Mouse (Mus musculus) spleen, postnatal 4 days (tissue): Measurements from ENCODE around the gene Ephx4.

ENCODE experiments used
- DNase-seq, 2 experiments: peaks; one replicate each; pipeline ENCODE4 v3.0.0; 2022; ENCODE audit warnings: low spot score in 2 of 2

Gene Ephx4

GRCm38 (mm10) chr5:107434001-107434400 is 31.5 kb downstream of the Ephx4 start:
- DNase-seq, result no peak

- no peak for DNase-seq
Measured at GRCm38 (mm10) chr5:107436185-107436584, 33.6 kb downstream of the Ephx4 start.

- DNase-seq, result no peak
Measured at GRCm38 (mm10) chr5:107436587-107437209, 34.2 kb downstream of the Ephx4 start.

GRCm38 (mm10) chr5:107437464-107438281 is 35.1 kb downstream of the Ephx4 start, which contains the start of gene Btbd8:
TSS of gene Btbd8 (plus strand) at chr5:107437997.
- peak; percentile 95 to 99 for DNase-seq

- DNase-seq, result no peak
Measured at GRCm38 (mm10) chr5:107438353-107438752, 35.8 kb downstream of the Ephx4 start.

- no peak for DNase-seq
Measured at GRCm38 (mm10) chr5:107441881-107442280, 39.3 kb downstream of the Ephx4 start.

- no peak for DNase-seq
Measured at GRCm38 (mm10) chr5:107444251-107444650, 41.7 kb downstream of the Ephx4 start.

- no peak for DNase-seq
Measured at GRCm38 (mm10) chr5:107447977-107448376, 45.4 kb downstream of the Ephx4 start.

- no peak for DNase-seq
Measured at GRCm38 (mm10) chr5:107448784-107449183, 46.2 kb downstream of the Ephx4 start.

- DNase-seq, result no peak
Measured at GRCm38 (mm10) chr5:107449620-107450019, 47.1 kb downstream of the Ephx4 start.

GRCm38 (mm10) chr5:107450299-107450698 is 47.8 kb downstream of the Ephx4 start:
- DNase-seq, result no peak

GRCm38 (mm10) chr5:107462147-107463076 is 59.9 kb downstream of the Ephx4 start:
- no peak for DNase-seq

GRCm38 (mm10) chr5:107466501-107466900 is 64.0 kb downstream of the Ephx4 start:
- DNase-seq, result no peak

GRCm38 (mm10) chr5:107467098-107467497 is 64.6 kb downstream of the Ephx4 start:
- no peak for DNase-seq

GRCm38 (mm10) chr5:107470600-107471329 is 68.2 kb downstream of the Ephx4 start:
- DNase-seq, result no peak
